Comparison of ENCODE assay signal across 14 mouse cellular contexts in genomic region chr9:23016733-23017132, GRCm38 (mm10).
DNase-seq lines count a peak whose midpoint lies in the region; ATAC-seq and TF ChIP-seq lines count a peak whose summit lies in the region.
"Had no signal": no experiment of that assay in that cellular context is flagged by ENCODE, and none has a peak within 500 bp of the region (broad histone marks: within the 10 kb centered on the region; RNA-seq: fewer than 3 reads in every experiment).

No protein-coding gene starts in this region.

- H3K4me3 ChIP-seq in kidney, adult 2 months (ENCODE audit: insufficient read depth, low read depth, low read length): no peak overlapping the region
- no peak overlapping the region for H3K4me3 ChIP-seq in stomach, postnatal 0 days (ENCODE audit: low read depth, low read length)
- H3K4me3 ChIP-seq in embryonic facial prominence, embryonic 10.5 days: no peak overlapping the region
- H3K4me3 ChIP-seq: limb, embryonic 10.5 days; midbrain, embryonic 12.5 days; neural tube, embryonic 12.5 days had no signal

- H3K9ac ChIP-seq in stomach, postnatal 0 days (ENCODE audit: low read length): no peak overlapping the region
- H3K9ac ChIP-seq: midbrain, embryonic 12.5 days; neural tube, embryonic 12.5 days had no signal

- H3K36me3 ChIP-seq in kidney, adult 2 months (ENCODE audit: control insufficient read depth, insufficient read depth, low read length): no peaks in the 10 kb centered on the region
- H3K36me3 ChIP-seq in stomach, postnatal 0 days (ENCODE audit: control insufficient read depth, insufficient read depth, low read length): no peaks in the 10 kb centered on the region
- no peaks in the 10 kb centered on the region for H3K36me3 ChIP-seq in embryonic facial prominence, embryonic 10.5 days (replicated peaks)
- H3K36me3 ChIP-seq: limb, embryonic 10.5 days; midbrain, embryonic 12.5 days; neural tube, embryonic 12.5 days had no signal

- ATAC-seq in stomach, postnatal 0 days (ENCODE audit: low FRiP score, low TSS enrichment): no peak

- no peaks in the 10 kb centered on the region for H3K9me3 ChIP-seq in stomach, postnatal 0 days (ENCODE audit: control insufficient read depth, low read length)
- H3K9me3 ChIP-seq in embryonic facial prominence, embryonic 10.5 days: peaks cover 10% of the 10 kb centered on the region
- H3K9me3 ChIP-seq: neural tube, embryonic 12.5 days had no signal

- no peak for DNase-seq in kidney, adult 2 months
- no peak for DNase-seq in kidney, adult 18-20 months
- peak; percentile 9 for DNase-seq in thymus, postnatal 4 days
- no peak for DNase-seq in thymus, adult 18-20 months
- peak; percentile 46 for DNase-seq in ZHBTc4 (ENCODE audit: low read depth, low spot score)
- no peak for DNase-seq in stomach, postnatal 0 days (ENCODE audit: low spot score)
- DNase-seq in cerebellum, adult 8-10 months: no peak
- DNase-seq in embryonic facial prominence, embryonic 10.5 days (ENCODE audit: low spot score): no peak
- DNase-seq: adrenal gland, adult 8-10 months; kidney, adult 9 months; layer of hippocampus, adult 9-11 months had no signal

- H3K27me3 ChIP-seq in kidney, adult 2 months (replicated peaks; ENCODE audit: control insufficient read depth, insufficient read depth, low read length): no peaks in the 10 kb centered on the region
- H3K27me3 ChIP-seq in stomach, postnatal 0 days (ENCODE audit: control insufficient read depth, insufficient read depth, low read length): no peaks in the 10 kb centered on the region
- 0 out of 2 replicates have a peak, but pooled peaks cover 6% of the 10 kb centered on the region for H3K27me3 ChIP-seq in embryonic facial prominence, embryonic 10.5 days (replicated peaks; ENCODE audit: low read depth, poor library complexity, severe bottlenecking)
- H3K27me3 ChIP-seq: neural tube, embryonic 12.5 days had no signal

- no peak for TF ChIP-seq EP300 in stomach, postnatal 0 days (optimal IDR thresholded peaks at IDR 0.05)

- no peaks in the 10 kb centered on the region for H3K4me1 ChIP-seq in kidney, adult 2 months (ENCODE audit: control insufficient read depth, insufficient read depth, low read length)
- no peaks in the 10 kb centered on the region for H3K4me1 ChIP-seq in stomach, postnatal 0 days (replicated peaks; ENCODE audit: control insufficient read depth, insufficient read depth)
- H3K4me1 ChIP-seq in embryonic facial prominence, embryonic 10.5 days: peaks cover 10% of the 10 kb centered on the region

- 96% methylated on average over 1 of the region's 1 CpGs for WGBS in kidney, adult 2 months
- WGBS in stomach, postnatal 0 days: 100% methylated on average over 1 of the region's 1 CpGs
- WGBS in embryonic facial prominence, embryonic 10.5 days: 97% methylated on average over 1 of the region's 1 CpGs

- H3K4me2 ChIP-seq in stomach, postnatal 0 days (replicated peaks; ENCODE audit: low read depth): no peak overlapping the region
- H3K4me2 ChIP-seq: midbrain, embryonic 12.5 days; neural tube, embryonic 12.5 days had no signal

- no peak for TF ChIP-seq POLR2A in kidney, adult 2 months (IDR thresholded peaks at IDR 0.05; ENCODE audit: low read depth, low read length)

- 0 out of 2 replicates have a peak, but pooled peaks have one; percentile 25 for TF ChIP-seq CTCF in kidney, adult 2 months (conservative IDR thresholded peaks at IDR 0.05; ENCODE audit: insufficient read depth, insufficient read length, low read depth, low read length)
- TF ChIP-seq CTCF in stomach, postnatal 0 days (IDR thresholded peaks at IDR 0.05; ENCODE audit: low read depth): peak; percentile 58

- no peak overlapping the region for H3K27ac ChIP-seq in kidney, adult 2 months (ENCODE audit: insufficient read depth, low read depth, low read length)
- no peak overlapping the region for H3K27ac ChIP-seq in stomach, postnatal 0 days (replicated peaks)
- no peak overlapping the region for H3K27ac ChIP-seq in embryonic facial prominence, embryonic 10.5 days (replicated peaks)
- H3K27ac ChIP-seq: limb, embryonic 10.5 days; midbrain, embryonic 12.5 days; neural tube, embryonic 12.5 days had no signal

Comparison
In these comparisons a context has a peak if more than half of its experiments do, and no peak if none do; other contexts are left out.
1. DNase-seq: peak in thymus, postnatal 4 days (single experiment) and ZHBTc4 (single experiment); none in kidney, adult 2 months (single experiment), kidney, adult 18-20 months (single experiment), thymus, adult 18-20 months (0 of 2), stomach, postnatal 0 days (single experiment), cerebellum, adult 8-10 months (single experiment) and embryonic facial prominence, embryonic 10.5 days (single experiment).